Mouse (Mus musculus): Measurements from ENCODE around the gene Hck.

GRCm38 (mm10) chr2:153122701-153123100 lies 14.4 kb downstream of the Hck start:
- TF ChIP-seq POLR2A (IDR thresholded peaks at IDR 0.05; ENCODE audit: insufficient read length, low read depth) (no peak), TCF12 (IDR thresholded peaks at IDR 0.05; ENCODE audit: insufficient read depth, poor library complexity, severe bottlenecking) (no peak), MAX (IDR thresholded peaks at IDR 0.05; ENCODE audit: low read depth) (no peak), MYOG (IDR thresholded peaks at IDR 0.05; ENCODE audit: control insufficient read depth in 1 of 3, insufficient read depth in 1 of 3, insufficient read length in 2 of 3, low read depth in 2 of 3) (no peak), USF1 (IDR thresholded peaks at IDR 0.05; ENCODE audit: low read depth) (no peak), E2F4 (IDR thresholded peaks at IDR 0.05; ENCODE audit: insufficient read depth) (no peak), CEBPB (IDR thresholded peaks at IDR 0.05; ENCODE audit: insufficient read depth, poor library complexity, severe bottlenecking) (no peak), POLR2AphosphoS2 (IDR thresholded peaks at IDR 0.05; ENCODE audit: insufficient read length, low read depth) (no peak), REST (IDR thresholded peaks at IDR 0.05; ENCODE audit: insufficient read depth, insufficient read length) (no peak), SRF (IDR thresholded peaks at IDR 0.05; ENCODE audit: control insufficient read depth, insufficient read length, low read depth) (no peak)

Data from myocyte (in vitro differentiated cells).